Mouse (Mus musculus): ENCODE data around the gene Fmnl2.

GRCm38 (mm10) chr2:52931315-52931714 is 73.7 kb downstream of the Fmnl2 start:
- TF ChIP-seq CTCF (IDR thresholded peaks at IDR 0.05; ENCODE audit: extremely low read depth, insufficient read depth, insufficient read length, insufficient replicate concordance) (no peak), POLR2A (IDR thresholded peaks at IDR 0.05; ENCODE audit: low read depth, low read length) (no peak)
